Mouse (Mus musculus) ES-E14 (cell line): ENCODE results near the gene Arid5b.

ENCODE experiments used
- CHD2 ChIP-seq: IDR thresholded peaks from 2 replicates; pipeline ENCODE4 v1.6.1; 2014; ENCODE audit warnings: mild to moderate bottlenecking, low read depth, low read length, inconsistent platforms
- HCFC1 ChIP-seq: IDR thresholded peaks from 2 replicates; pipeline ENCODE4 v1.6.1; 2012; ENCODE audit warnings: low read length, inconsistent platforms, borderline replicate concordance; ENCODE audit not compliant: insufficient read depth
- MAFK ChIP-seq: IDR thresholded peaks from 2 replicates; pipeline ENCODE4 v1.6.1; 2014; ENCODE audit warnings: mild to moderate bottlenecking, low read depth, low read length, inconsistent platforms; ENCODE audit not compliant: insufficient read depth
- ZNF384 ChIP-seq: IDR thresholded peaks from 2 replicates; pipeline ENCODE4 v1.6.1; 2012; ENCODE audit warnings: low read depth, low read length, inconsistent platforms

GRCm38 (mm10) chr10:68085574-68085973 lies 193.0 kb downstream of the Arid5b start:
- TF ChIP-seq CHD2: no peak
- TF ChIP-seq HCFC1: no peak
- no peak for TF ChIP-seq ZNF384
- TF ChIP-seq MAFK: no peak
